Mouse (Mus musculus) hindbrain, embryonic 15.5 days (tissue): ENCODE measurements at regions not wholly inside any gene's neighbourhood (a gene's known extent, or its start where the extent isn't known, plus 50 kb on each side); places are given as distances from the start of the nearest gene placed in this dataset.
A peak's percentile ranks its signal among the peaks of the same experiment; 100 is the strongest.

Source experiments
- ATAC-seq: fragments of 200-750 bp; cut with Nextera tagmentation; 2 replicates; pipeline ENCODE4 v1.8.0; 2017; ENCODE audit warnings: low read depth, moderate number of reproducible peaks, moderate TSS enrichment; ENCODE audit not compliant: low FRiP score
- H3K27ac ChIP-seq: fragments of 300-500 bp; sonication (generic); replicated peaks from 2 replicates; pipeline ENCODE4 v1.5.1; 2015; ENCODE audit warnings: mild to moderate bottlenecking, inconsistent platforms
- H3K27me3 ChIP-seq: fragments of 300-500 bp; sonication (generic); 2 replicates; pipeline ENCODE4 v1.6.1; 2015; ENCODE audit warnings: control low read depth, inconsistent platforms
- H3K36me3 ChIP-seq: fragments of 300-500 bp; sonication (generic); 2 replicates; pipeline ENCODE4 v1.6.1; 2015; ENCODE audit warnings: control low read depth, inconsistent platforms
- H3K4me1 ChIP-seq: fragments of 300-500 bp; sonication (generic); replicated peaks from 2 replicates; pipeline ENCODE4 v1.6.1; 2015; ENCODE audit warnings: control low read depth, inconsistent platforms
- H3K4me2 ChIP-seq: fragments of 300-500 bp; sonication (generic); 2 replicates; pipeline ENCODE4 v1.6.1; 2015; ENCODE audit warnings: moderate library complexity, mild to moderate bottlenecking, inconsistent platforms
- H3K4me3 ChIP-seq: fragments of 300-500 bp; sonication (generic); 2 replicates; pipeline ENCODE4 v1.5.1; 2015; ENCODE audit warnings: mild to moderate bottlenecking, inconsistent platforms
- H3K9ac ChIP-seq: fragments of 300-500 bp; sonication (generic); 2 replicates; pipeline ENCODE4 v1.6.1; 2015; ENCODE audit warnings: inconsistent platforms
- H3K9me3 ChIP-seq: fragments of 300-500 bp; sonication (generic); 2 replicates; pipeline ENCODE4 v1.6.1; 2016; ENCODE audit warnings: control low read depth, inconsistent platforms
- WGBS: fragments of 180-500 bp; shearing (Covaris S2); methylation state at CpG from one replicate; pipeline ENCODE4 v1.1.7; 2015; 5-methylcytosine and 5-hydroxymethylcytosine counted together

DNA sequence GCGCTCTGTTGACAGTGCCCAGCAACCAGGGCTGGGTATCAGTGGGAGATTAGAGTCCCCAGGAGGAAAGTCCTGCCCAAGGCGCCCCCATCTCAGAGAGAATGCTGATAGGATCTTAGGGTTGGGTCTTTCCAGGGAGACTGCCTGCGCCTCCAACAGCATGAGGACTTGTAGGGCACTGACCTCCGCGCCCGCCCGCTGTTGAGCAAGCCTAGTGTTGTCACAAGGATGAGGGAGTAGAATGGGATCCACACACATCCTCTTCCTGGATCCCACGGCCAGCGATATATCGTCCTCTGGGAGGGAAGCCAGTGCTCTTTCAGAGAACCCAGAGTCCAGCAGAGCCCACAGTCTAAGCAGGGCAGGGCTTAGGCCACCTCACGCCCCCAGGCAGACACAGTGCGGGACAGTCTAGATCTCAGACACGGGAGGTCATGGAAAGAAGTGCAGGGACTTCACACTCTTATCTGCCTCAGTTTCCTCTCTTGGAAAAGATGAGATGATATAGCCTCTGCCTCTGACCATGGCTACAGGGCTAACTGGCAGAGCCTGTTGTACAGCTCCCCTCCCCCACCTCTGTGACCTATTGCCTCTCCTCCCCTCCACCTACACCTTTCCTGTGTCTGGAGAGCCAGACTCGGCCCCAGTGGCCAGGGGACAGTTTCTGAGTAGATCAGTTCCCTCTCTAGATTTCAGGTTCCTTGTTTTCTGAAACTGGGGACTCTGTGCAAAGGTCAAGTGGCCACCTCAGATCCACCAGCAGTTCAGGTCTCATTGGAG, 52.0 kb upstream of the Dusp5 start:
- H3K27ac ChIP-seq = no peak overlapping the region
- no peak overlapping the region for H3K4me2 ChIP-seq
- no peaks in the 10 kb centered on the region for H3K9me3 ChIP-seq
- no peak for ATAC-seq
- H3K36me3 ChIP-seq = no peaks in the 10 kb centered on the region
- H3K4me3 ChIP-seq = no peak overlapping the region
- no peak overlapping the region for H3K9ac ChIP-seq
- H3K27me3 ChIP-seq = no peaks in the 10 kb centered on the region
- no peaks in the 10 kb centered on the region for H3K4me1 ChIP-seq
- 78% methylated on average over 14 of the region's 14 CpGs for WGBS

DNA sequence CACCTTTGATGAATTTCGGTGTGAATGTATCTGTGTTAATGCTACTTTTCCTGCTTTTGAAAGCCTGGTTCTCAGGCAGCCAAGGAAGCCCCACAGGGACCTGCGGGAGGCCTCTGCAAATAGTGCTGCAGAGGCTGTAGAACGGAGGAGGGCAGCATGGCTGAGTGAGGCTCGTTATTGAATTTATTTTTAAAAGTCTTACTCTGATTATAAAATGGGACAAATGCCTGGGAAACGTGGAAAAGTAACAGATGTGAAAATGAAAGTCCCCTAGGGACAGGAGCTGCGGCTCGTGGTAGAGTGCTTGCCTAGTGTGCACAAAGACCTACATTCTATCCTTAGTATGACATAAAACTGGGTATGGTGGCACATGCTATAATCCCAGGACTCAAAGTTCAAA, 59.7 kb upstream of the Dusp5 start:
- WGBS = 55% methylated on average over 7 of the region's 7 CpGs
- Histone ChIP-seq H3K27ac (no peak overlapping the region), H3K9me3 (0 out of 2 replicates have a peak, but pooled peaks cover 8% of the 10 kb centered on the region)

DNA sequence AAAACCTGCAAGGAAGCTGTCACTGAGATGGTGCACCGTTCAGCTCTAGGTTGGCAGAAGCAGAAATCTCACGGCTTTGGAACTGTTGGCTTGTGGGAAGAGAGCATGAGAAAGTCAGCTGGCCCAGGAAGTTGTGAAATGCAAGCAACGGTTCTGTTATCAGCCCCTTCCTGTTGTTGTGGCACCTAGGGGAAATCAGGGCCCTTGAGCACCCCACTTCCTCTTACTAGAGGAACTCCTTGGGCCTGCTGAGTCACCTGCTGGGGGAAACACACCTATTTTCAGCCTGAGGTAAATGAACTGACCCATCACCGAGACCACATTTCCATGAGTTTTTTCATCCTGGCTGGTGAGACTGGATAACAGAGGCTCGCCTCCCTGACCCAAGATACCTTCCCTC, 64.2 kb upstream of the Dusp5 start:
- no peak overlapping the region for H3K9ac ChIP-seq
- H3K27me3 ChIP-seq = no peaks in the 10 kb centered on the region
- WGBS = 89% methylated on average over 5 of the region's 5 CpGs
- H3K9me3 ChIP-seq = 0 out of 2 replicates have a peak, but pooled peaks cover 8% of the 10 kb centered on the region
- no peak overlapping the region for H3K4me3 ChIP-seq
- peaks cover 9% of the 10 kb centered on the region for H3K4me1 ChIP-seq
- H3K27ac ChIP-seq = no peak overlapping the region
- no peak overlapping the region for H3K4me2 ChIP-seq
- no peaks in the 10 kb centered on the region for H3K36me3 ChIP-seq
- ATAC-seq = no peak

More for the DNA sequence above, 59.7 kb upstream of the Dusp5 start:
- H3K4me2 ChIP-seq = no peak overlapping the region
- no peak for ATAC-seq
- no peak overlapping the region for H3K4me3 ChIP-seq
- H3K36me3 ChIP-seq = no peaks in the 10 kb centered on the region
- no peak overlapping the region for H3K9ac ChIP-seq
- H3K27me3 ChIP-seq = no peaks in the 10 kb centered on the region
- no peaks in the 10 kb centered on the region for H3K4me1 ChIP-seq

- Histone ChIP-seq H3K9ac (no peak overlapping the region), H3K36me3 (no peaks in the 10 kb centered on the region), H3K4me2 (no peak overlapping the region), H3K4me3 (no peak overlapping the region), H3K9me3 (0 out of 2 replicates have a peak, but pooled peaks cover 8% of the 10 kb centered on the region), H3K27ac (no peak overlapping the region), H3K27me3 (no peaks in the 10 kb centered on the region), H3K4me1 (peaks cover 13% of the 10 kb centered on the region)
- WGBS = 62% methylated on average over 3 of the region's 3 CpGs
- no peak for ATAC-seq
These were observed 64.8 kb upstream of the Dusp5 start for GRCm38 (mm10) chr19:53464135-53464534.

GRCm38 (mm10) chr19:53461025-53462015, 67.6 kb upstream of the Dusp5 start:
- Histone ChIP-seq H3K9me3 (no peaks in the 10 kb centered on the region), H3K27ac (no peak overlapping the region), H3K9ac (no peak overlapping the region), H3K27me3 (no peaks in the 10 kb centered on the region), H3K4me1 (peaks cover 18% of the 10 kb centered on the region), H3K4me3 (no peak overlapping the region), H3K36me3 (no peaks in the 10 kb centered on the region), H3K4me2 (no peak overlapping the region)
- WGBS = 68% methylated on average over 17 of the region's 17 CpGs
- no peak for ATAC-seq

DNA sequence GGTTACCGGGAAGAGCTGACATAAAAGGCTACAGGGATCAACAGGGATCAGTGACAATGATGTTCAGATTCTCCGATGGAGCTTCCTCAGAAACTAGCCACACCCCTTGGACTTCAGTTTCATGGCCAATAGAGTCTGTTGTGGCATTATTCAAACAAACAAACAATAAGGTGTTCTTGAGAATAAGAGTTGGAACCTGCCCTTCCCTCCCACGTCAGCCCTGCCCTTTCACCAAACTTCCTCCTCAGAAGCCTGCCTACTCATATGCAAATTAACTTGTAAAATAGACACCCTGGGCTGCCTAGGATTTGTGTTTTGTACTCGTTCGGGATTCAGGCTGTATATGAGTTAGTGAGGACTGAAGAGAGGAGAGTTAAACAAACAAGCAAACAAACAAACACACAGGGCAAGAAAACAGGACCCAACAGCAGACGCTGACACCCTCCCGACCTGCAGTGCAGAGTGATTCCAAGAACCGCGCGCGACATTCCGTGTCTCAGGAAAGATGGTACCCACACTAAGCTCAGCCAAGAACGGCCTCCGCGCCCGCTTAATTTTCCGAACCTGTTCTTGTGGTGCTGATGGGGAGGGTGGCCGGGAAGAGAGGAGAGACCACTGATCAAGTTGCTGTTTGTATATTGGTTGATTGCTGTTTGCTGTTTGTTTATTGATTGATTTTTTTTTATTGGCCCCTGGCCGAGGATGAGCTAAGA, 68.4 kb upstream of the Dusp5 start:
- 7% methylated on average over 19 of the region's 19 CpGs for WGBS
- Histone ChIP-seq H3K9ac (no peak overlapping the region), H3K4me2 (peak overlapping the region; percentile 1; the same call in 1 of the 2 replicates)

DNA sequence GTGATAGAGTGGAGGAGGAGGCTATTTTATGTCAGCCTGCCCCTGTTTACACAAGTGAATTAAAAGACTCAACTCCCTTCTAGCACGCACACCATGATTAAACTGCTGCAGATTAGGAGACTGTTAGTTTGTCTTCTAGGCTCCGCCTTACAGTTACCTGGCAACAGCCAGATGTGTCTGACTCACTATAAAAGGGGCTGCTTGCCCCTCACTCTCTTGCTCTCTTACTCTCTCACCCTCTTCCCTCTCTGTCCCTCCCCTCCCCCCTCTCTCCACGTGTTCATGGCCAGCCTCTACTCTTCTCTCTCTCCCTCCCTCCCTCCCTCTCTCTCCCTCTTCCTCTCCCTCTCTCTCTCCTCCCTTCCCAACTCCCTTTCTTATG, 69.0 kb upstream of the Smndc1 start:
- H3K4me3 ChIP-seq = no peak overlapping the region
- H3K9me3 ChIP-seq = no peaks in the 10 kb centered on the region
- peak; percentile 63; the same call in 1 of the 2 replicates for ATAC-seq
- H3K4me2 ChIP-seq = no peak overlapping the region
- 5% methylated on average over 3 of the region's 3 CpGs for WGBS
- H3K27ac ChIP-seq = peak overlapping the region; percentile 41; the same call in 1 of the 2 replicates
- no peaks in the 10 kb centered on the region for H3K36me3 ChIP-seq
- no peak overlapping the region for H3K9ac ChIP-seq
- no peaks in the 10 kb centered on the region for H3K27me3 ChIP-seq
- H3K4me1 ChIP-seq = peaks cover 18% of the 10 kb centered on the region

More for the DNA sequence above, 68.4 kb upstream of the Dusp5 start:
- Histone ChIP-seq H3K27ac (no peak overlapping the region), H3K4me3 (no peak overlapping the region), H3K4me1 (peaks cover 18% of the 10 kb centered on the region), H3K27me3 (no peaks in the 10 kb centered on the region), H3K9me3 (no peaks in the 10 kb centered on the region), H3K36me3 (no peaks in the 10 kb centered on the region)
- no peak for ATAC-seq

- peaks cover 23% of the 10 kb centered on the region for H3K4me1 ChIP-seq
- no peaks in the 10 kb centered on the region for H3K36me3 ChIP-seq
- peak overlapping the region; percentile 41; the same call in 1 of the 2 replicates for H3K27ac ChIP-seq
- 44% methylated on average over 10 of the region's 10 CpGs for WGBS
- no peaks in the 10 kb centered on the region for H3K9me3 ChIP-seq
- H3K9ac ChIP-seq = no peak overlapping the region
- no peak for ATAC-seq
- H3K27me3 ChIP-seq = no peaks in the 10 kb centered on the region
- no peak overlapping the region for H3K4me2 ChIP-seq
- H3K4me3 ChIP-seq = no peak overlapping the region
These were observed 68.5 kb upstream of the Smndc1 start for GRCm38 (mm10) chr19:53458770-53459406.

DNA sequence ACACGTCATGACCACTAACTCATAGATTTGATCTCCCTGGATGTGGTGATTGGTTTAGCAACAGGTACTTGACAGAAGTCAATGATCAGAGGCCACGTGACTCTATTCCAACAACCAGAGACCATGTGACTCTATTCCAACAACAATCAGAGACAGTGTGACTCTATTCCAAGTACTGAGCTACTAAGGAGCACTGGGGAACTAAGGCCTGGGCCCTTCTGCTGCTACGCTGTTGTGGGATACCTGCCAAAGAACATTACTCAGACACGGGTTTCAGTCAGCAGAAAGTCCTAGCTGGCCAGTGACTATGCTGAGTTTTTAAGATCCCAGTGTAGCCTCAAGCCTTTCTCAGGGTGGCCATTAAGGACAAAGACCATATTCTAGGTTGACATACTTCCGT, 66.3 kb upstream of the Smndc1 start:
- peaks cover 30% of the 10 kb centered on the region for H3K4me1 ChIP-seq
- no peak overlapping the region for H3K27ac ChIP-seq
- 84% methylated on average over 5 of the region's 5 CpGs for WGBS
- H3K9me3 ChIP-seq = no peaks in the 10 kb centered on the region
- H3K27me3 ChIP-seq = no peaks in the 10 kb centered on the region
- no peak overlapping the region for H3K4me3 ChIP-seq
- no peak overlapping the region for H3K4me2 ChIP-seq
- H3K36me3 ChIP-seq = no peaks in the 10 kb centered on the region
- H3K9ac ChIP-seq = no peak overlapping the region
- no peak for ATAC-seq

GRCm38 (mm10) chr19:53454571-53454970, 64.2 kb upstream of the Smndc1 start:
- Histone ChIP-seq H3K4me1 (peaks cover 33% of the 10 kb centered on the region), H3K4me3 (no peak overlapping the region), H3K9me3 (no peaks in the 10 kb centered on the region), H3K9ac (no peak overlapping the region), H3K36me3 (no peaks in the 10 kb centered on the region), H3K27me3 (no peaks in the 10 kb centered on the region), H3K27ac (no peak overlapping the region), H3K4me2 (no peak overlapping the region)
- WGBS = 79% methylated on average over 4 of the region's 4 CpGs
- ATAC-seq = no peak

GRCm38 (mm10) chr19:53454059-53454458, 63.7 kb upstream of the Smndc1 start:
- 62% methylated on average over 3 of the region's 3 CpGs for WGBS
- Histone ChIP-seq H3K4me1 (peaks cover 28% of the 10 kb centered on the region), H3K4me3 (no peak overlapping the region), H3K27ac (no peak overlapping the region), H3K27me3 (no peaks in the 10 kb centered on the region), H3K4me2 (no peak overlapping the region), H3K9ac (no peak overlapping the region), H3K9me3 (no peaks in the 10 kb centered on the region), H3K36me3 (no peaks in the 10 kb centered on the region)
- peak; percentile 61 for ATAC-seq
